Mouse (Mus musculus) midbrain, embryonic 10.5 days (tissue): ENCODE data around the gene Eri2. TPM values are rescaled to one million over a fixed set of nuclear protein-coding genes. Genes with fewer than 3 reads are reported as not detected.
"Not testable (repeated sequence)": the region's sequence is repeated elsewhere in the genome, so short reads cannot be mapped to it uniquely, and the experiment has no call there.

Source experiments
- DNase-seq: peaks from one replicate; pipeline ENCODE4 v3.0.0-alpha.2; 2017; ENCODE audit warnings: low spot score
- H3K27ac ChIP-seq: fragments of 300-500 bp; sonication (generic); replicated peaks from 2 replicates; pipeline ENCODE4 v1.5.1; 2016; ENCODE audit warnings: mild to moderate bottlenecking
- H3K27me3 ChIP-seq: fragments of 300-500 bp; sonication (generic); 2 replicates; pipeline ENCODE4 v1.6.1; 2016; ENCODE audit warnings: low read depth, mild to moderate bottlenecking; ENCODE audit not compliant: poor library complexity, severe bottlenecking
- H3K36me3 ChIP-seq: fragments of 300-500 bp; sonication (generic); 2 replicates; pipeline ENCODE4 v1.6.1; 2016; ENCODE audit warnings: mild to moderate bottlenecking, moderate library complexity
- H3K4me1 ChIP-seq: fragments of 300-500 bp; sonication (generic); 2 replicates; pipeline ENCODE4 v1.6.1; 2016
- H3K4me3 ChIP-seq: fragments of 300-500 bp; sonication (generic); 2 replicates; pipeline ENCODE4 v1.5.1; 2016; ENCODE audit warnings: mild to moderate bottlenecking, moderate library complexity
- H3K9me3 ChIP-seq: fragments of 300-500 bp; sonication (generic); replicated peaks from 2 replicates; pipeline ENCODE4 v1.6.1; 2016; ENCODE audit warnings: mild to moderate bottlenecking
- WGBS: fragments of 180-500 bp; shearing (Covaris S2); methylation state at CpG from one replicate; pipeline ENCODE4 v1.1.7; 2016; 5-methylcytosine and 5-hydroxymethylcytosine counted together
- polyA plus RNA-seq: library from polyadenylated mRNA; unstranded; fragments of >200 nt; fragmentation: Nextera tagmentation; extraction: Ambion mirVana; gene quantifications from 2 replicates; pipeline ENCODE4 v1.2.1, GENCODE M21; 2016

Gene Eri2
- polyA plus RNA-seq, 1 experiment from 2014 or later, result 34.5 TPM

DNA sequence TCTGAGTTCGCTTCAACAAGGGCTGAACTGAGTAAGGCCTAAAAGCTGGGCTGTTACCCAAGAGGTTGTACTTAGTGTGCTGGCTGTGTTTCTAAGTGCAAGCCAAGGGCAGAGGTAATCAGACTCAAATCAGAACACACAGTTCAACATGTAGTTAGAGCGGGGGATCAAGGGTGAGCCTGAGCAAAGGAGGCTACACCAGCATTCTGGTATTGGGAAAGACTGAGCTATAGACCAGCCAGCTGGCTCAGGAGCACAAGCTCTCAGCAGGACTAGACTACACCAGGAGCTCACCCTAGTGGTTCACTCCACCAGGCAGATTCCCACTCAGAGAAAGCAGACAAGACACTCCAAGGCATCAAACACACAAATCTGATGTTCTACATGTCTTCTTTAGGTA is 10.4 kb downstream of the Eri2 start:
- Histone ChIP-seq H3K27ac (no peak overlapping the region), H3K4me3 (no peak overlapping the region), H3K36me3 (peaks cover 58% of the 10 kb centered on the region), H3K9me3 (no peaks in the 10 kb centered on the region), H3K4me1 (no peaks in the 10 kb centered on the region), H3K27me3 (no peaks in the 10 kb centered on the region)
- no peak for DNase-seq
- WGBS, result 91% methylated on average over 2 of the region's 2 CpGs

DNA sequence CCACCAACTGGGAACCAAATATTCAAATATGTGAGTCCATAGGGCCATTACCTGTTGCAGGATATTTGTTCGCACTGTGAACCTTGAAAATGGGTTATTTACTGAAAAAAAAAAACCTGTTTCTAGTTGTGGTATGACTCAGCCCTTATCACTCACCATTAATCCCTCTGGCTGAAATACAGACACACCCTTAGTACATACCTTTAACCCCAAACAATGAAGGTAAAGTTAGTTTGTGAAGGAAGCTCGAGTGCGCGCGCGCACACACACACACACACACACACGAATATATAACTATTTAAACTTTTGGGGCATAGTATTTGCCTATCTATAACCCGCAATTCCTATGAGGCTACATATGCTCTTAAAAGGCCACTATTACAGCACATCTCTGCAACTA is 24.0 kb downstream of the Eri2 start:
- no peaks in the 10 kb centered on the region for H3K4me1 ChIP-seq
- no peak overlapping the region for H3K27ac ChIP-seq
- H3K9me3 ChIP-seq, result no peaks in the 10 kb centered on the region
- no peaks in the 10 kb centered on the region for H3K27me3 ChIP-seq
- DNase-seq, result no peak
- WGBS, result 96% methylated on average over 8 of the region's 8 CpGs
- H3K36me3 ChIP-seq, result no peaks in the 10 kb centered on the region
- H3K4me3 ChIP-seq, result no peak overlapping the region

DNA sequence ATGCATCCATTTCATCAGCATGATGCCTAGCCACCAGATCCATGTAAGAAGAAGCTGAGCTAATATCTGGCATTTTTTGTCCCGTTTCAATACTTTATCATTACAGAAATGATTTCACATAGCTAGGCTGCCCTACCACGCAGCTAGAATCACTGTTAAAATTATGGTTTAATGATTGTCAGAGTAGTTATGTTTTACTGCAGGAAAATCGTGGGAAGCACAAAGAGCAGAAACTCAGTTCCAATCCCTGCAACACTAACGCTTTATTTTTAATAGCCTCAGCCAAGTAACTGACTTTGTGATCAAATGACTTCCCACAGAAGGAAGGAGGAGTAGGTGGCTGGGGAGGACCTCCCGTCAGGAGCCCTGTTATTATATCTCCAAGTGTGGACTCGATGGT is 26.9 kb downstream of the Eri2 start:
- H3K36me3 ChIP-seq, result no peaks in the 10 kb centered on the region
- no peak for DNase-seq

DNA sequence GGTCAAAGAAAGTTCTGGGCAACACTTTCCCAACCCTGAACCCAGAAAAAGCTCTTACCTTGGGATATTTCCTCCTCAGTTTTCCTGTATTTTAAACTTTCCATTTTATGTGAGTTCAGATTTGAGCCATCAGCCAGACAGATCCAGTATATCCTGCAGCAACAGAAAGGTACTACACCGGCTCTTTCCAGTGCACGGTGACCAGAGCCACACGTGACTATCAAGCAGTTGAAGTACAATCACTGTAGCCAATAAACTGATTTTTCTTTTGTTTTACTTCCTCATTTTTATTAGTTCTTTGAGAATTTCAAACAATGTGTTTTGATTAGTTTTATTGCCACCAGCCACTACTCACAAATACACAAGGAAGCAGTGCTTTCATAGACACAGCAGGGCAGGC is 29.5 kb downstream of the Eri2 start:
- DNase-seq, result no peak
- H3K9me3 ChIP-seq, result no peaks in the 10 kb centered on the region; the same call in 1 of the 2 replicates
- no peaks in the 10 kb centered on the region for H3K36me3 ChIP-seq
- 95% methylated on average over 3 of the region's 3 CpGs for WGBS
- no peaks in the 10 kb centered on the region for H3K4me1 ChIP-seq
- H3K4me3 ChIP-seq, result no peak overlapping the region
- no peaks in the 10 kb centered on the region for H3K27me3 ChIP-seq
- no peak overlapping the region for H3K27ac ChIP-seq

More for the DNA sequence above, 26.9 kb downstream of the Eri2 start:
- no peaks in the 10 kb centered on the region for H3K4me1 ChIP-seq
- H3K27me3 ChIP-seq, result no peaks in the 10 kb centered on the region
- H3K4me3 ChIP-seq, result no peak overlapping the region
- H3K9me3 ChIP-seq, result no peaks in the 10 kb centered on the region
- WGBS, result 84% methylated on average over 6 of the region's 6 CpGs
- no peak overlapping the region for H3K27ac ChIP-seq

DNA sequence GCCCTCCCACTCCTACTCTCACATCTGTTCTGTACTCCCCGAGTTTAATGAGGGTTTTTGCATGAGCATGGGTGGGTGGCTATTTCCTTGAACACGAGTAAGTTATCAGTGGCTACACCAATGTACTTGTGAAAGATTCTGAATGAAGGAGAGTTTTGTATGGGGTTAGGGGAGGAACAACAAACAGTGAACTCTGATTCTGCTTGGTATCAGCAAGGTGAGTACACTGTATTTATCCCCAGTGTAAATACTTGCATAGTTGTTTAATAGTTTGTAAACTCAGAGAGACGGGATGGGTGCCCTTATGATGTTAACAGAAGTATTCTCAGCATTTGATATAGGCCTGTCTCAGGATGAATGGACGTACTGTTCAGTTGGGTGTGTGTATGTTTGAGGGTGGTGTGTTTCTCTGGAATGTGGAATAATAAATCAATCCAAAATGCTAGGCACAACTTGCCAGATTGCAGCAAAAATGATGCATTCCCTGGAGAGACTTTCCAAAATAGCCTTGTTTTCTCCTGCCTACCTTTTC is 31.6 kb downstream of the Eri2 start:
- no peak overlapping the region for H3K4me3 ChIP-seq
- H3K27ac ChIP-seq, result no peak overlapping the region
- no peaks in the 10 kb centered on the region for H3K36me3 ChIP-seq
- no peaks in the 10 kb centered on the region; the same call in 1 of the 2 replicates for H3K9me3 ChIP-seq
- DNase-seq, result no peak
- no peaks in the 10 kb centered on the region for H3K4me1 ChIP-seq
- 75% methylated on average over 4 of the region's 4 CpGs for WGBS
- H3K27me3 ChIP-seq, result no peaks in the 10 kb centered on the region

- H3K4me1 ChIP-seq, result no peaks in the 10 kb centered on the region
- H3K9me3 ChIP-seq, result no peaks in the 10 kb centered on the region; the same call in 1 of the 2 replicates
- no peaks in the 10 kb centered on the region for H3K27me3 ChIP-seq
- 88% methylated on average over 11 of the region's 11 CpGs for WGBS
- no peak for DNase-seq
- no peak within 1 kb of the TSS for H3K27ac ChIP-seq
- no peak within 1 kb of the TSS for H3K4me3 ChIP-seq
- no peaks in the 10 kb centered on the region for H3K36me3 ChIP-seq
These were observed 33.3 kb downstream of the Eri2 start, which contains the start of gene Acsm3 for GRCm38 (mm10) chr7:119760527-119760951. TSS of gene Acsm3 (plus strand) at chr7:119760923.

DNA sequence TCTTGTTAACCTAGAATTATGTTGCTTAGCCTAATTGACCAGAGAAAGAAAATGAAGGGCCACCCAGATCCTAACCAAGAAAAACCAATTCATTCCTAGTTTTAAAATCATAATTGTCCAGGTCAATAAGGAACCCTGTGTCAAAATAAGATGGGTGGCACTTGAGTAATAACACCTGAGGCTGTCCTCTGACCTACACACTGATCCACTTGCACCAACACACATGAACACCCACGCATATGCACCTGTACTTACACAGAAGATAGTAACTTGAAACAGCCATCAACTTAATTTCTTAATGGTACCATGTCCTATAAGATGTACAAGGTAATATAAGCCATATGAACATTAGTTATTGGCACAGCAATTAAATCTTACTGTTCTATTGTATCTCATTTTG is 40.2 kb downstream of the Eri2 start:
- Histone ChIP-seq H3K36me3 (no peaks in the 10 kb centered on the region), H3K9me3 (no peaks in the 10 kb centered on the region), H3K4me1 (no peaks in the 10 kb centered on the region), H3K4me3 (no peak overlapping the region), H3K27me3 (no peaks in the 10 kb centered on the region), H3K27ac (no peak overlapping the region)
- no peak for DNase-seq
- WGBS, result 86% methylated on average over 1 of the region's 1 CpGs

DNA sequence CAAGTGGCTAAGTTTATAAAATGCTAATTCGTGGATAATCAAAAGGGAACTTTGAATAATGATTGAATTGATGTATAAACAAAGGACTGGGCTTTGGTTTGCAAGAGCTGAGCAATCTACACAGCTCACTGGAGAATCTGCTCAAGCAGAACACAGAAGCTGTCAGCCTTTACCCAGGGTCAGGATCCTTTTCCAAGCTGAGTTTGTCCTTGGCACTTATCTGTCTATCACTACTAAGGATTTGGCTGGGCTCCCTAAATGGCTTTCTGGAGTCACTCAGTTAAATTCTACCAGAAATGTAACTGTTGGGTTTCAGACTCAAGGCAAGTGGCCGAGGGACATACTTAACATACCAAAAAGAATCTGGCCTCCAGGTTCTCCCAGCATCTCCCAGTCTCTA is 43.9 kb downstream of the Eri2 start:
- Histone ChIP-seq H3K36me3 (no peaks in the 10 kb centered on the region), H3K27ac (no peak overlapping the region), H3K4me1 (peaks cover under 1% of the 10 kb centered on the region; the same call in 1 of the 2 replicates), H3K9me3 (no peaks in the 10 kb centered on the region), H3K4me3 (no peak overlapping the region), H3K27me3 (no peaks in the 10 kb centered on the region)
- WGBS, result 73% methylated on average over 2 of the region's 2 CpGs
- no peak for DNase-seq

DNA sequence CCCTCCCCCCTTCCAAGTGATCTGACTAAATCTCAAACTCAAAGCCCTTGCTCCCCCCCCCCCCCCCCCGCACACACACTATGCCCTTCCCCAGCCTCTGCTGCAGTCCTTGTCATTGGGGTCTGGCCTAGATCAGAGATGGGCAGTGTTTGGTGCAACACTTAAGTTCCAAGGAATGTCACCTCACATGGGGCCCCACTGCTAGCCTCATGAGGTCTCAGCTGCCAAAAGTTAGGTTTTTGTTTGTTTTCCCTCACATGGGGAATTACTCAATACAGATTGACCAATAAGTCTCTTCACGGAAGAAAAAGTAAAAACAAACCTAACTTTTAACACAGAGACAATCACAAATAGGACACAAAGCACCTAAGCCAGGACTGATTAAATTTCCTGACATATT is 45.1 kb downstream of the Eri2 start:
- DNase-seq, result no peak
- peaks cover 4% of the 10 kb centered on the region for H3K27me3 ChIP-seq
- peaks cover 10% of the 10 kb centered on the region for H3K4me1 ChIP-seq
- no peak overlapping the region for H3K27ac ChIP-seq
- WGBS, result 82% methylated on average over 2 of the region's 2 CpGs
- no peak overlapping the region for H3K4me3 ChIP-seq
- no peaks in the 10 kb centered on the region for H3K36me3 ChIP-seq
- H3K9me3 ChIP-seq, result no peaks in the 10 kb centered on the region

DNA sequence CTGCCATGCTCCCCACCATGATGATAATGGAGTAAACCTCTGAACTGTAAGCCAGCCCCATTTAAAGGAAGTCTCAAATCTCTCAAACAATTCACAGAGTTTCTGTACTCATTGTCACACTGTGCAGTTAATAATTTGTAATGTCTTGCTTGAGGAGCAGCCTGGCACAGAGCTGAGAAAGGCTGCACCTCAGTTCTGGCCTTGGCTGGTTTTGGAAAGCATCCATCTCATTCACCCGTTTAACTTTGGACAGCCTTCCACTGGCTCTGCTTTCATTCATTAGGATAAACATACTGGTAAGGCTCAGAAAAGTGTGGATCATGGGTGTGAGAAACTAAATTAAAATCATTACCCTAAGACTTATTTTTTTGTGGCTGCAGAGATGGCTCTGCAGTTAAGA is 48.0 kb downstream of the Eri2 start:
- Histone ChIP-seq H3K27ac (no peak overlapping the region), H3K27me3 (peaks cover 8% of the 10 kb centered on the region), H3K4me1 (peaks cover 10% of the 10 kb centered on the region), H3K36me3 (no peaks in the 10 kb centered on the region), H3K4me3 (no peak overlapping the region), H3K9me3 (no peaks in the 10 kb centered on the region)
- WGBS, result 90% methylated on average over 1 of the region's 1 CpGs
- DNase-seq, result no peak

GRCm38 (mm10) chr7:119744321-119744720 is 49.5 kb downstream of the Eri2 start:
- DNase-seq, result peak; percentile 57
- Histone ChIP-seq H3K36me3 (no peaks in the 10 kb centered on the region), H3K27me3 (peaks cover 8% of the 10 kb centered on the region), H3K4me1 (peaks cover 10% of the 10 kb centered on the region), H3K27ac (peak overlapping the region; percentile 46; the same call in 1 of the 2 replicates), H3K4me3 (peak overlapping the region; percentile 42), H3K9me3 (no peaks in the 10 kb centered on the region)
- 11% methylated on average over 34 of the region's 34 CpGs for WGBS

DNA sequence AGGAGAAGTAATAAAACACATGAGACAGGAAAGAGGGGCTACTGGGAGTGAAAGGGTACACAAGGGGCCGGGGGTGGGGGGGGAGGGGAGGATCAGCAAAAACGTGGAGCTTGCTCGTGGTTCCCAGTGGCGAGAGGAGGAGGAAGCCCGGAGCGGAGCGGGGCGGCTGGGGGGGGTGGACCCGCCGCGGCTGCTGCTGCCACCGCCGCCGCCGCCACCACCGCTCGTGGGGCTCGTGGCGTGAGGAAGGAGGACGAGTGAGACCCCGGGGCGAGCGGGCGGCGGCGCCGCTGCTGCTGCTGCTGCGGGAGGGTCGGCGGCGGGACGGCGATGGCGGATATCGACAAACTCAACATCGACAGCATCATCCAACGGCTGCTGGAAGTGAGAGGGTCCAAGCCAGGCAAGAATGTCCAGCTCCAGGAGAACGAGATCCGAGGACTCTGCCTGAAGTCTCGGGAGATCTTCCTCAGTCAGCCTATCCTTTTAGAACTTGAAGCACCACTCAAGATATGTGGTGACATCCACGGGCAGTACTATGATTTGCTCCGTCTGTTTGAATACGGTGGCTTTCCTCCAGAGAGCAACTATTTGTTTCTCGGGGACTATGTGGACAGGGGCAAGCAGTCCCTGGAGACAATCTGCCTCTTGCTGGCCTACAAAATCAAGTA is 53.9 kb downstream of the Eri2 start:
- H3K4me3 ChIP-seq, result peak overlapping the region; percentile 51
- 4% methylated on average over 34 of the region's 44 CpGs for WGBS
- H3K9me3 ChIP-seq, H3K27me3 ChIP-seq, H3K36me3 ChIP-seq: not testable (repeated sequence)
- peak; percentile 42 for DNase-seq
- H3K4me1 ChIP-seq, result peaks cover 17% of the 10 kb centered on the region
- peak overlapping the region; percentile 76 for H3K27ac ChIP-seq

- Histone ChIP-seq H3K9me3 (peaks cover 7% of the 10 kb centered on the region; the same call in 1 of the 2 replicates), H3K4me1 (peaks cover 11% of the 10 kb centered on the region; the same call in 1 of the 2 replicates), H3K27ac (no peak overlapping the region), H3K27me3 (peaks cover 5% of the 10 kb centered on the region), H3K36me3 (no peaks in the 10 kb centered on the region), H3K4me3 (no peak overlapping the region)
- 88% methylated on average over 2 of the region's 2 CpGs for WGBS
- DNase-seq, result no peak
These were observed 55.0 kb downstream of the Eri2 start for GRCm38 (mm10) chr7:119738877-119739276.
